Mouse (Mus musculus) naive thymus-derived CD4-positive, alpha-beta T cell, adult 2 months (primary cell): Measurements from ENCODE around the gene Bmyc.
"Not testable (repeated sequence)": the region's sequence is repeated elsewhere in the genome, so short reads cannot be mapped to it uniquely, and the experiment has no call there.

Source experiments
- DNase-seq: peaks from one replicate; pipeline ENCODE4 v3.0.0-alpha.2; 2011; ENCODE audit warnings: low read depth

Bmyc gene

GRCm38 (mm10) chr2:25706643-25707481 lies at the start of gene Bmyc:
Gene Bmyc, plus strand, starts transcription at chr2:25706739.
- DNase-seq = peak; percentile 80

GRCm38 (mm10) chr2:25657246-25657645 lies 49.3 kb upstream of the Bmyc start:
- DNase-seq = no peak

GRCm38 (mm10) chr2:25657652-25658051 lies 48.9 kb upstream of the Bmyc start, which contains the start of gene Lcn5:
Gene Lcn5, plus strand, starts transcription at chr2:25657952.
- no peak for DNase-seq

GRCm38 (mm10) chr2:25660279-25660678 lies 46.3 kb upstream of the Bmyc start:
- no peak for DNase-seq

GRCm38 (mm10) chr2:25661245-25661970 lies 45.1 kb upstream of the Bmyc start:
- no peak for DNase-seq

- peak; percentile 45 for DNase-seq
These were observed 43.0 kb upstream of the Bmyc start for GRCm38 (mm10) chr2:25663511-25663910.

GRCm38 (mm10) chr2:25664125-25664524 lies 42.4 kb upstream of the Bmyc start:
- no peak for DNase-seq

GRCm38 (mm10) chr2:25666516-25666915 lies 40.0 kb upstream of the Bmyc start:
- DNase-seq = no peak

GRCm38 (mm10) chr2:25676486-25676885 lies 30.1 kb upstream of the Bmyc start, which contains the start of gene Lcn6:
Gene Lcn6, plus strand, starts transcription at chr2:25676786.
- DNase-seq = no peak

GRCm38 (mm10) chr2:25679559-25679958 lies 27.0 kb upstream of the Bmyc start:
- no peak for DNase-seq

GRCm38 (mm10) chr2:25682426-25682825 lies 24.1 kb upstream of the Bmyc start, which contains the start of gene Lcn10:
Gene Lcn10, plus strand, starts transcription at chr2:25682726.
- no peak for DNase-seq

- no peak for DNase-seq
These were observed 19.6 kb upstream of the Bmyc start for GRCm38 (mm10) chr2:25686941-25687340.

- peak; percentile 71 for DNase-seq
These were observed 11.9 kb upstream of the Bmyc start for GRCm38 (mm10) chr2:25694605-25695004.

GRCm38 (mm10) chr2:25696951-25697350 lies 9.6 kb upstream of the Bmyc start:
- no peak for DNase-seq

- DNase-seq = no peak
These were observed 7.8 kb upstream of the Bmyc start for GRCm38 (mm10) chr2:25698696-25699095.

- not testable (repeated sequence) for DNase-seq
These were observed 6.8 kb upstream of the Bmyc start, which contains the start of gene Obp2a for GRCm38 (mm10) chr2:25699743-25700142. Gene Obp2a, plus strand, starts transcription at chr2:25700043.

GRCm38 (mm10) chr2:25701001-25701400 lies 5.5 kb upstream of the Bmyc start:
- DNase-seq = no peak

- DNase-seq = no peak
These were observed 2.8 kb upstream of the Bmyc start for GRCm38 (mm10) chr2:25703706-25704105.

GRCm38 (mm10) chr2:25708121-25708520 lies 1.6 kb downstream of the Bmyc start:
- DNase-seq = peak; percentile 40

GRCm38 (mm10) chr2:25709056-25709455 lies 2.5 kb downstream of the Bmyc start:
- DNase-seq = not testable (repeated sequence)

- not testable (repeated sequence) for DNase-seq
These were observed 3.3 kb downstream of the Bmyc start for GRCm38 (mm10) chr2:25709791-25710190.

- DNase-seq = not testable (repeated sequence)
These were observed 5.1 kb downstream of the Bmyc start for GRCm38 (mm10) chr2:25711641-25712040.

- DNase-seq = no peak
These were observed 10.7 kb downstream of the Bmyc start for GRCm38 (mm10) chr2:25717222-25717621.
